Mouse (Mus musculus): Measurements from ENCODE around the gene Acy3.

DNA sequence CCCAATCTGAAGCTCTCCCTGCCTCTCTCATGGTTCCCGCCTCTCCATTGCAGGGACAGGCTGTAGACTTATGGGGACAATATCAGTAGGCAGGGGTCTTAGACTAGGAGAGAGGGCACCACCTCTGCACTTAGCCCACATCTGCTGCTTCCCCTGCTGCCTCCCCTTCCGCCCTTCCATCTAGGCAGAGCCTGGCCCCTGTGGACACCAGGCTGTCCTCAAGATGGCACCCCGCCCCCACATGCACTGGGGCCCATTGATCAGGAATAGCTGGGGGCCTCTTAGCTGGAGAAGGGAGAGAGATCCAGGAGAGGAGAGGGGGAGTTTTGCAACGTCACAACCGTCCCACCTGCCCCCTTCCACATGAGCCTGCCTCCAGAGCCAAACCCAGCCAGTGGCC is 6.0 kb downstream of the Acy3 start, which contains the start of gene Tbx10:
- no peak for TF ChIP-seq EP300 (optimal IDR thresholded peaks at IDR 0.05)
- TF ChIP-seq CTCF (IDR thresholded peaks at IDR 0.05; ENCODE audit: low read depth), result no peak

All from stomach, postnatal 0 days (tissue).